Mouse (Mus musculus): ENCODE results near the gene Gm20489.

Gm20489 gene

GRCm38 (mm10) chrX:101260441-101261325 is 8.1 kb downstream of the Gm20489 start:
- DNase-seq: no peak

GRCm38 (mm10) chrX:101256603-101257002 is 12.2 kb downstream of the Gm20489 start:
- DNase-seq: peak; percentile 44

- DNase-seq: peak; percentile 21
Measured at GRCm38 (mm10) chrX:101254740-101255139, 14.1 kb downstream of the Gm20489 start.

- DNase-seq: peak; percentile 92
Measured at GRCm38 (mm10) chrX:101253952-101254729, 14.7 kb downstream of the Gm20489 start, which contains the start of gene Foxo4. Gene Foxo4, plus strand, starts transcription at chrX:101254528.

GRCm38 (mm10) chrX:101245011-101245410 is 23.8 kb downstream of the Gm20489 start:
- DNase-seq: no peak

- DNase-seq: no peak
Measured at GRCm38 (mm10) chrX:101222796-101223162, 46.0 kb downstream of the Gm20489 start.

- peak; percentile 87 for DNase-seq
Measured at GRCm38 (mm10) chrX:101221834-101222795, 46.7 kb downstream of the Gm20489 start, which contains the start of gene Snx12. Gene Snx12, minus strand, starts transcription at chrX:101222563.
